Mouse (Mus musculus) thymus, adult 2 months (tissue): ENCODE results near the gene Gm17079. TPM values are rescaled to one million over a fixed set of nuclear protein-coding genes. Genes with fewer than 3 reads are reported as not detected.

Source experiments
- DNase-seq: peaks from one replicate; pipeline ENCODE4 v3.0.0; 2021
- H3K27ac ChIP-seq: fragments of 200-500 bp; 2 replicates; pipeline ENCODE4 v1.5.1; 2012; ENCODE audit warnings: low read length, control low read depth; ENCODE audit not compliant: control insufficient read depth, insufficient read depth
- H3K27me3 ChIP-seq: fragments of 200-500 bp; 2 replicates; pipeline ENCODE4 v1.6.1; 2012; ENCODE audit warnings: mild to moderate bottlenecking, low read length, moderate library complexity, mixed read lengths; ENCODE audit not compliant: control insufficient read depth, insufficient read depth
- H3K36me3 ChIP-seq: fragments of 200-500 bp; 2 replicates; pipeline ENCODE4 v1.6.1; 2012; ENCODE audit warnings: mild to moderate bottlenecking, low read length, moderate library complexity; ENCODE audit not compliant: control insufficient read depth, insufficient read depth
- H3K4me1 ChIP-seq: fragments of 200-500 bp; replicated peaks from 2 replicates; pipeline ENCODE4 v1.6.1; 2012; ENCODE audit warnings: low read length; ENCODE audit not compliant: control insufficient read depth, insufficient read depth
- H3K4me3 ChIP-seq: fragments of 200-500 bp; 2 replicates; pipeline ENCODE4 v1.5.1; 2012; ENCODE audit warnings: mild to moderate bottlenecking, low read length, control low read depth, moderate library complexity; ENCODE audit not compliant: control insufficient read depth, insufficient read depth
- CTCF ChIP-seq: fragments of 200-500 bp; IDR thresholded peaks from 2 replicates; pipeline ENCODE4 v1.5.1; 2012; ENCODE audit warnings: mild to moderate bottlenecking, control low read depth, low read length, moderate library complexity, borderline replicate concordance; ENCODE audit not compliant: control insufficient read depth, poor library complexity, insufficient read depth; ENCODE audit errors: extremely low read depth
- POLR2A ChIP-seq: fragments of 200-500 bp; IDR thresholded peaks from 2 replicates; pipeline ENCODE4 v1.6.1; 2012; ENCODE audit warnings: mild to moderate bottlenecking, low read length, control low read depth, moderate library complexity; ENCODE audit not compliant: control insufficient read depth, poor library complexity, insufficient read depth; ENCODE audit errors: extremely low read depth
- WGBS: fragments of 180-500 bp; shearing (Covaris S2); methylation state at CpG from one replicate; pipeline ENCODE4 v1.1.7; 2018; 5-methylcytosine and 5-hydroxymethylcytosine counted together
- polyA plus RNA-seq: library from polyadenylated mRNA; depleted of rRNA; stranded (reverse); fragments of >200 nt; gene quantifications from 2 replicates; pipeline ENCODE4 v1.2.3, GENCODE M21; 2012; rRNA removed

The Gm17079 gene
- polyA plus RNA-seq, 1 experiment = not detected

DNA sequence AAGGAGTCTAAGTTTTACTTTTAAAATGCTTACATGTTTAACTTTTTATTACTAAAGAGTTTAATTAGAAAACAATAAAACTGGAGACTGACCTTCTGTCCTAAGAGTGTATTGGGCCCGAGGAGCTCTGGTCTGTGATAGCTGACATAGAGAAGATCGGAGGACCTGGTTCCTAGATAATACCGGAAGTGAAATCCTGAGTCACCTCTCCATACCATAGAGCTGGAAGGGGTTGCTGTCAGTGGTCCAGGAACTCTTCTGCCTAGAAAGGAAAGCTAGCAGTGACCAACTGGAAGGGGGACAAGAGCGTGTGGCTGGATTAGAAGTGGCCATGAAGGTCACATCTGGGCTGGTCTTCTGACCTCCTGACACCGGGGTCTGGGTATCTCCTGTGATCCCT is 18.0 kb downstream of the Gm17079 start:
- Histone ChIP-seq H3K27ac (no peak overlapping the region), H3K36me3 (no peaks in the 10 kb centered on the region), H3K27me3 (no peaks in the 10 kb centered on the region), H3K4me1 (no peaks in the 10 kb centered on the region), H3K4me3 (no peak overlapping the region)
- 95% methylated on average over 5 of the region's 5 CpGs for WGBS
- no peak for DNase-seq
- TF ChIP-seq POLR2A = no peak
- TF ChIP-seq CTCF = no peak

Other genes starting within 250 kb of the Gm17079 start
- gene Vmn2r89, start 243.6 kb downstream of the Gm17079 start, polyA plus RNA-seq = not detected in 2 replicates
- not detected in 2 replicates for gene Gm5622, start 142.7 kb downstream of the Gm17079 start, polyA plus RNA-seq
- not detected in 2 replicates for gene Gm17175, start 121.4 kb downstream of the Gm17079 start, polyA plus RNA-seq
- not detected in 2 replicates for gene Gm17174, start 103.3 kb downstream of the Gm17079 start, polyA plus RNA-seq
- not detected in 2 replicates for gene Gm17078, start 84.2 kb downstream of the Gm17079 start, polyA plus RNA-seq
- gene Gm4181, start 59.8 kb downstream of the Gm17079 start, polyA plus RNA-seq = not detected in 2 replicates
- gene Gm5800, start 21.7 kb upstream of the Gm17079 start, polyA plus RNA-seq = not detected in 2 replicates
- gene Ang4, start 78.1 kb upstream of the Gm17079 start, polyA plus RNA-seq = 1.0 and 2.1 TPM in 2 replicates
- gene AY358078, start 104.6 kb upstream of the Gm17079 start, polyA plus RNA-seq = not detected in 2 replicates
- gene Ear6, start 158.2 kb upstream of the Gm17079 start, polyA plus RNA-seq = 0.82 and 1.8 TPM in 2 replicates
- gene Mettl17, start 189.4 kb upstream of the Gm17079 start, polyA plus RNA-seq = 50.4 and 56.7 TPM in 2 replicates
- 0.84 and 1.5 TPM in 2 replicates for gene Slc39a2, start 197.4 kb upstream of the Gm17079 start, polyA plus RNA-seq
- 85.1 and 178 TPM in 2 replicates for gene Ndrg2, start 218.7 kb upstream of the Gm17079 start, polyA plus RNA-seq
- gene Tppp2, start 223.0 kb upstream of the Gm17079 start, polyA plus RNA-seq = not detected in 2 replicates
- not detected in 2 replicates for gene Rnase13, start 227.3 kb upstream of the Gm17079 start, polyA plus RNA-seq